Mouse (Mus musculus): Measurements from ENCODE around the gene Akap1. TPM values are rescaled to one million over a fixed set of nuclear protein-coding genes. Genes with fewer than 3 reads are reported as not detected.

Akap1 gene
- total and polyA plus RNA-seq, 2 experiments: 37.7 to 81.5 TPM

DNA sequence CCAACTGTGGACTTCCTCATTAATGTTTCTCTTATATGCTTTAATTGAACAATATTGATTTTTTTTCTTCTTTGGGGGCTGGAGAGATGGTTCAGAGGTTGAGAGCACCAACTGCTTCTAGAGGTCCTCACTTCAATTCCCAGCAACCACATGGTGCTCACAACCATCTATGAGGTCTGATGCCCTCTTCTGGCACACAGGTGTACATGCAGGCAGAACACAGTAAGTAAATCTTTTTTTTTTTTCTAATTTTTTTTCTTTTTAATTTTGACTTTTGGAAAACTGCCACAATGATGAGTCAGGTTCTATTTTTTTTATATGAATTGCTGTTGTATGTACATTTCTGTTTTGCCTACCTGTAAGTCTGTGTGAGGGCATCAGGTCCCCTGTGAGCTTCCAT is 35.9 kb downstream of the Akap1 start:
- Histone ChIP-seq H3K79me2 (ENCODE audit: control insufficient read depth, insufficient read depth, low read length) (no peaks in the 10 kb centered on the region), H3K27me3 (ENCODE audit: control insufficient read depth, insufficient read depth, low read length) (no peaks in the 10 kb centered on the region), H3K9ac (ENCODE audit: low read depth, low read length) (no peak overlapping the region), H3K4me3 (ENCODE audit: insufficient read depth, low read depth, low read length) (no peak overlapping the region), H3K4me1 (ENCODE audit: control insufficient read depth, insufficient read depth, low read length) (no peaks in the 10 kb centered on the region), H3K36me3 (ENCODE audit: control insufficient read depth, insufficient read depth, low read length) (peaks cover 14% of the 10 kb centered on the region; the same call in 1 of the 2 replicates), H3K27ac (replicated peaks; ENCODE audit: insufficient read depth, low read depth, low read length) (no peak overlapping the region)
- DNase-seq (ENCODE audit: extremely low read depth, low read depth, low spot score): no peak
- TF ChIP-seq POLR2A (IDR thresholded peaks at IDR 0.05; ENCODE audit: extremely low read depth, insufficient read depth, low read length) (no peak), CTCF (IDR thresholded peaks at IDR 0.05; ENCODE audit: low read depth, low read length) (peak; percentile 24; the same call in 1 of the 2 replicates)

DNA sequence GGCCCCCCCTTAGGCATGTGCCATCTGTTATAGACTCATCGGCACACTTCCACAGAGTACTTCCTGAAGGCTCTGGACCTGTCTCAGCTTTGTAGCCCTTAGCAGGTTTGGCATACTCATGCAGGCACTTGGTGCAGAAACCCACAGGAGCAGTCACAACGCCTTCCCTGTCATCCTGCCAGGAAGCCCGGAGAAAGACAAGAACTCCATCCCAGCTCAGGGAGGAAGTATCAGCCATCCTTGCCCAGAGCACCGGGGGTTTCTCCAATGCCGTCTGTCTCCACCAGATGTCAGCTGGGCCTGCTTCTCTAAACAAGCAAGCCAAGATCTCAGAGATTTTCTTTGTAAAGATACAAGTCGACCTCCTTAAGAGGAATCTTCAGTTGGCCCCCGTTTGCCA is 38.5 kb downstream of the Akap1 start:
- TF ChIP-seq POLR2A (IDR thresholded peaks at IDR 0.05; ENCODE audit: extremely low read depth, insufficient read depth, low read length) (no peak), CTCF (IDR thresholded peaks at IDR 0.05; ENCODE audit: low read depth, low read length) (no peak)
- 44% methylated on average over 7 of the region's 7 CpGs for WGBS
- Histone ChIP-seq H3K9ac (ENCODE audit: low read depth, low read length) (no peak overlapping the region), H3K4me3 (ENCODE audit: insufficient read depth, low read depth, low read length) (no peak overlapping the region), H3K79me2 (ENCODE audit: control insufficient read depth, insufficient read depth, low read length) (no peaks in the 10 kb centered on the region), H3K27me3 (ENCODE audit: control insufficient read depth, insufficient read depth, low read length) (no peaks in the 10 kb centered on the region), H3K4me1 (ENCODE audit: control insufficient read depth, insufficient read depth, low read length) (no peaks in the 10 kb centered on the region), H3K36me3 (ENCODE audit: control insufficient read depth, insufficient read depth, low read length) (peaks cover 2% of the 10 kb centered on the region; the same call in 1 of the 2 replicates), H3K27ac (replicated peaks; ENCODE audit: insufficient read depth, low read depth, low read length) (no peak overlapping the region)
- no peak for DNase-seq (ENCODE audit: extremely low read depth, low read depth, low spot score)

DNA sequence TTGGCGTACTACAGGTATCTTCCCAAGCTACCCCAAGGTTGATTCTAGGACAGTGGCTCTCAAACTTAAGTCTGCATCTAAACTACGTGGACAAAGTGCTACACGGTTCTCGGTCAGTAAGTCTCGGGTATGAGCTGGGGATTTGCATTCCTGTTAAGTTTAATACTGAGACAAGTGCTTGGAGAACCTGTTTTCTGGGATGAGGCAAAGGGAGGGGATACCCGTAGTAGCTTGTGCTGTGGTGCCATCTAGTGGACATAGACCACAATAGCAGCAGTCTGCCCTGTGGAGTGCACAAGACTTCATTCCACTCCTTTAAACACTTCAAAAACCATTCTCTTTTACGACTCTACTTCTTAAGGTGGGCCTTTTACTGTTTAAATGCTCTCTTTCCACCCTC is 41.4 kb downstream of the Akap1 start:
- TF ChIP-seq POLR2A (IDR thresholded peaks at IDR 0.05; ENCODE audit: extremely low read depth, insufficient read depth, low read length) (no peak), CTCF (IDR thresholded peaks at IDR 0.05; ENCODE audit: low read depth, low read length) (peak; percentile 80)
- Histone ChIP-seq H3K9ac (ENCODE audit: low read depth, low read length) (no peak overlapping the region), H3K27ac (replicated peaks; ENCODE audit: insufficient read depth, low read depth, low read length) (no peak overlapping the region), H3K36me3 (ENCODE audit: control insufficient read depth, insufficient read depth, low read length) (no peaks in the 10 kb centered on the region), H3K79me2 (ENCODE audit: control insufficient read depth, insufficient read depth, low read length) (no peaks in the 10 kb centered on the region), H3K27me3 (ENCODE audit: control insufficient read depth, insufficient read depth, low read length) (no peaks in the 10 kb centered on the region), H3K4me3 (ENCODE audit: insufficient read depth, low read depth, low read length) (no peak overlapping the region), H3K4me1 (ENCODE audit: control insufficient read depth, insufficient read depth, low read length) (no peaks in the 10 kb centered on the region)
- WGBS: 8% methylated on average over 7 of the region's 7 CpGs
- peak; percentile 55 for DNase-seq (ENCODE audit: extremely low read depth, low read depth, low spot score)

DNA sequence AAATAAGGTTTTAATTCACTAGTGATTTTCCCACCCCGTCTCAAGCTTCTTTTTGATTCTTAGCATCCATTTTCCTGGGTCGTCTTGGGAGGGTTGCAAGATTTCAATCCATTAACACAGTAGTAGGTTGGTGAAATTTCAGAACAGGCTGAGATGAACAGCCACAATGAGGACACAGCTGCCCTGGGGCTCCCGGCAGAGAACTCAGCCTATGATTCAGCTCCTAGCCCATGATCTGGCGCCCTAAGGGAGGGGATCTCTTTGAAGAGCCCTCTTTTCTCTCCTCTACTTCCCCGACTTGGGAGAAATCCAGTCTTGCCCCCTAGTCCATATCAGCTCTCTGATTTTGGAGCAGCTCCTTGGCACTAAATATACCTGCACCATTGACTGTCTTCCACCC is 41.9 kb downstream of the Akap1 start:
- TF ChIP-seq CTCF (IDR thresholded peaks at IDR 0.05; ENCODE audit: low read depth, low read length): no peak
- TF ChIP-seq POLR2A (IDR thresholded peaks at IDR 0.05; ENCODE audit: extremely low read depth, insufficient read depth, low read length): no peak
- H3K36me3 ChIP-seq (ENCODE audit: control insufficient read depth, insufficient read depth, low read length): no peaks in the 10 kb centered on the region

DNA sequence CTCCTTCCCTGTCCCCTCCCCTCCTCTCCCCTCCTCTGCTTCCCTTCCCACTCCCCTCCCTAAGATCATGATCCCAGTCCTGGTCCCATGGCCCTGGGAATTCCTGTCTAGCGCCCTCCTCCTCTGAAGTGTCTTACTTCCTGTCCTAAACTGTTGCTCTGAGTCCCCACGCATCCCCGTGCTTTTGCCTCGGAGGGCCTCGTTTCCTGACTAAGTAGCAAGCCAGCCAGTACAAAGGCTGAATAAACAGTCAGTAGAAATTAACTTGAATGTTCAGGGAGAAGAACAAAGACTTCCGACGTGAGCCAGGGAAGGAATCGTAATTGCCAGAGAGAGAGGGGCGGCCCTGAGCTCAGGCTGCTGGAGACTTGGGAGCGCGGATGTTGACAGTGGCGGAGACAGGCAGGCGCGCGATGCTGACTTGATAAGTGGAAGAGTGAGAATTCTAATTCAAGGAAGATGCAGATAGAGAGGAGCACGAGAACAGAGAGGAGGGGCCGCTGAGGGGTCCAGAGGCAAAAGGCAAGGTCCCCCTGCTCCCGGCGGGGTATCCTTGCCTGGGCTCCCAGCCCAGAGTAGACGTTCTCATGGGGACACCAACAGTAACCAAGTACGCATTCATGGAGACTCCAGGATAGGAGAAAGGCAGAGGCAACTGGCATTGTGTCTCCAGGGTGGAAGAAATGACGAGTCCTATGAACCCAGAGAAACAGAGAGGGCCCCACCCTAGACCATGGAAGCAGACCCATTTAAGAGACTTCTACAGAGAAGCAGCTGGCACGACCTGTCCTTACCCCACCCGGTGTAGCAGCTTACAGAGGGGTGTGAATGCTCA is 43.4 kb downstream of the Akap1 start:
- no peak overlapping the region for H3K27ac ChIP-seq (replicated peaks; ENCODE audit: insufficient read depth, low read depth, low read length)
- no peaks in the 10 kb centered on the region for H3K79me2 ChIP-seq (ENCODE audit: control insufficient read depth, insufficient read depth, low read length)
- no peaks in the 10 kb centered on the region for H3K27me3 ChIP-seq (ENCODE audit: control insufficient read depth, insufficient read depth, low read length)
- no peak for TF ChIP-seq CTCF (IDR thresholded peaks at IDR 0.05; ENCODE audit: low read depth, low read length)
- TF ChIP-seq POLR2A (IDR thresholded peaks at IDR 0.05; ENCODE audit: extremely low read depth, insufficient read depth, low read length): no peak
- 13% methylated on average over 24 of the region's 24 CpGs for WGBS
- H3K4me1 ChIP-seq (ENCODE audit: control insufficient read depth, insufficient read depth, low read length): no peaks in the 10 kb centered on the region
- no peaks in the 10 kb centered on the region for H3K36me3 ChIP-seq (ENCODE audit: control insufficient read depth, insufficient read depth, low read length)
- H3K4me3 ChIP-seq (ENCODE audit: insufficient read depth, low read depth, low read length): no peak overlapping the region
- DNase-seq (ENCODE audit: extremely low read depth, low read depth, low spot score): no peak
- H3K9ac ChIP-seq (ENCODE audit: low read depth, low read length): no peak overlapping the region

More for the DNA sequence above, 41.9 kb downstream of the Akap1 start:
- no peaks in the 10 kb centered on the region for H3K27me3 ChIP-seq (ENCODE audit: control insufficient read depth, insufficient read depth, low read length)
- DNase-seq (ENCODE audit: extremely low read depth, low read depth, low spot score): no peak
- 35% methylated on average over 5 of the region's 5 CpGs for WGBS
- no peak overlapping the region for H3K27ac ChIP-seq (replicated peaks; ENCODE audit: insufficient read depth, low read depth, low read length)
- H3K4me3 ChIP-seq (ENCODE audit: insufficient read depth, low read depth, low read length): no peak overlapping the region
- H3K79me2 ChIP-seq (ENCODE audit: control insufficient read depth, insufficient read depth, low read length): no peaks in the 10 kb centered on the region
- H3K4me1 ChIP-seq (ENCODE audit: control insufficient read depth, insufficient read depth, low read length): no peaks in the 10 kb centered on the region
- no peak overlapping the region for H3K9ac ChIP-seq (ENCODE audit: low read depth, low read length)

DNA sequence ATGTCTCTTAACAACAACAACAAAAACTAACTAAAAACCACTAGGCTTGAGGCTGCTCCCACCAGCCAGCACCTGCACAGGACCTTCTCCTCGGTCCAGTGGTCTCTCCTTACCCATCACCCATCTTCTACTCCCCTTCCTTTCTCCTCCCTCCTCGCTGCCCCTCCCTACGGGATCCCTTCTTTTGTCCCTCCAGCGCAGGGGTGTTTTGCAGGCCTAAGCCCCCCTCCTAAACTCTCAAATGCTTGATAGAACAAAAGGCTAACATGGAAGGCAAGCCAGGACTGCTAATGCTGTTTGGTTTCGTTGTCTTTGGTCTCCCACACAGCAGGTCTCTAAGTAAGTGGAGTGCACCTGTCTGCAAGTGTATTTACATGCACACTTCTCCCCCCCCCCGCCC is 44.1 kb downstream of the Akap1 start:
- no peak overlapping the region for H3K4me3 ChIP-seq (ENCODE audit: insufficient read depth, low read depth, low read length)
- no peak for DNase-seq (ENCODE audit: extremely low read depth, low read depth, low spot score)
- H3K4me1 ChIP-seq (ENCODE audit: control insufficient read depth, insufficient read depth, low read length): no peaks in the 10 kb centered on the region
- TF ChIP-seq POLR2A (IDR thresholded peaks at IDR 0.05; ENCODE audit: extremely low read depth, insufficient read depth, low read length): no peak
- TF ChIP-seq CTCF (IDR thresholded peaks at IDR 0.05; ENCODE audit: low read depth, low read length): no peak
- H3K9ac ChIP-seq (ENCODE audit: low read depth, low read length): no peak overlapping the region
- no peak overlapping the region for H3K27ac ChIP-seq (replicated peaks; ENCODE audit: insufficient read depth, low read depth, low read length)
- WGBS: 47% methylated on average over 6 of the region's 6 CpGs
- H3K79me2 ChIP-seq (ENCODE audit: control insufficient read depth, insufficient read depth, low read length): no peaks in the 10 kb centered on the region
- no peaks in the 10 kb centered on the region for H3K36me3 ChIP-seq (ENCODE audit: control insufficient read depth, insufficient read depth, low read length)
- no peaks in the 10 kb centered on the region for H3K27me3 ChIP-seq (ENCODE audit: control insufficient read depth, insufficient read depth, low read length)
